In the genomic region with DNA sequence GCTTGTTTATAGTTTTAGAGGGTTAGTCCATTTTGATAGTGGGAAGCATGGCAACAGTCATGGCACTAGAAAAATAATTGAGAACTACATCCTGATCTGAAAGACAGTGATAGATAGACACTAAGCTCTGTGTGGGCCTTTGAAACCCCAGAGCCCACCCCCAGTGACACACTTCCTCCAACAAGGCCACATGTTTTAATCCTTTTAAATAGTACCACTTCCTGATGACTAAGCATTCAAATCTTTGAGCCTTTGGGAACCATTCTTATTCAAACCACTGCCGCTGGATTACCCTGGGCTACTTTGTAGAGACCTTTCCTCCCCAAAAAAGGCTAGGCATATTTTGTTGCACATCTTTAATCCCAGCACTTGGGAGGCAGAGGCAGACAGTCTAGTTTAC, we compare ENCODE assay signal across 11 mouse cellular contexts.
"Had no signal": no experiment of that assay in that cellular context is flagged by ENCODE, and none has a peak within 500 bp of the region (broad histone marks: within the 10 kb centered on the region; RNA-seq: fewer than 3 reads in every experiment).

No protein-coding gene starts in this region.

- H3K4me3 ChIP-seq: layer of hippocampus, adult 2 months; limb, embryonic 10.5 days; liver, embryonic 15.5 days; midbrain, embryonic 13.5 days; neural tube, embryonic 12.5 days had no signal

- H3K4me2 ChIP-seq: liver, embryonic 11.5 days; liver, embryonic 15.5 days; midbrain, embryonic 13.5 days; neural tube, embryonic 12.5 days had no signal

- DNase-seq: kidney, adult 9 months; kidney, postnatal 4 days; lung, adult 2 months; lung, postnatal 36 days; spleen, adult 18-20 months had no signal

- H3K4me1 ChIP-seq: liver, embryonic 15.5 days had no signal

- H3K36me3 ChIP-seq: limb, embryonic 10.5 days; liver, embryonic 15.5 days; midbrain, embryonic 13.5 days; neural tube, embryonic 12.5 days had no signal

- H3K9me3 ChIP-seq: limb, embryonic 10.5 days; liver, embryonic 15.5 days; midbrain, embryonic 13.5 days; neural tube, embryonic 12.5 days had no signal
